ENCODE assay signal across 8 mouse cellular contexts in genomic region chr2:106649686-106650570, GRCm38 (mm10). TPM values are rescaled to one million over a fixed set of nuclear protein-coding genes. Genes with fewer than 3 reads are reported as not detected.
DNase-seq lines count a peak whose midpoint lies in the region; ATAC-seq lines count a peak whose summit lies in the region.

No protein-coding gene starts in this region.

- WGBS in forebrain, embryonic 10.5 days, result 8% methylated on average over 25 of the region's 25 CpGs
- WGBS in heart, embryonic 12.5 days, result 6% methylated on average over 25 of the region's 25 CpGs
- WGBS in kidney, embryonic 15.5 days, result 7% methylated on average over 25 of the region's 25 CpGs
- 6% methylated on average over 25 of the region's 25 CpGs for WGBS in limb, embryonic 13.5 days
- 4% methylated on average over 25 of the region's 25 CpGs for WGBS in midbrain, embryonic 13.5 days
- WGBS in stomach, embryonic 15.5 days, result 5% methylated on average over 25 of the region's 25 CpGs

- peak; percentile 27 for DNase-seq in thymus, postnatal 4 days
- DNase-seq in thymus, postnatal 25 days, result no peak
- DNase-seq in forebrain, embryonic 10.5 days (ENCODE audit: extremely low spot score, low spot score), result peak; percentile 89

- peak overlapping the region; percentile 50 for H3K4me3 ChIP-seq in forebrain, embryonic 10.5 days
- peak overlapping the region; percentile 51 for H3K4me3 ChIP-seq in heart, embryonic 12.5 days
- peak overlapping the region; percentile 43 for H3K4me3 ChIP-seq in kidney, embryonic 15.5 days (replicated peaks)
- peak overlapping the region; percentile 54 for H3K4me3 ChIP-seq in limb, embryonic 13.5 days
- H3K4me3 ChIP-seq in midbrain, embryonic 13.5 days (replicated peaks), result peak overlapping the region; percentile 41
- peak overlapping the region; percentile 46 for H3K4me3 ChIP-seq in stomach, embryonic 15.5 days (replicated peaks)

- H3K27ac ChIP-seq in forebrain, embryonic 10.5 days, result peak overlapping the region; percentile 84
- peak overlapping the region; percentile 85 for H3K27ac ChIP-seq in heart, embryonic 12.5 days (ENCODE audit: poor library complexity, severe bottlenecking)
- 0 out of 2 replicates have a peak overlapping the region, but pooled peaks have one; percentile 16 for H3K27ac ChIP-seq in kidney, embryonic 15.5 days
- H3K27ac ChIP-seq in limb, embryonic 13.5 days, result no peak overlapping the region
- H3K27ac ChIP-seq in midbrain, embryonic 13.5 days, result peak overlapping the region; percentile 90
- H3K27ac ChIP-seq in stomach, embryonic 15.5 days, result no peak overlapping the region

- ATAC-seq in heart, embryonic 12.5 days (ENCODE audit: insufficient number of reproducible peaks, low FRiP score), result peak; percentile 87
- ATAC-seq in kidney, embryonic 15.5 days (replicated peaks; ENCODE audit: low FRiP score), result peak; percentile 97
- ATAC-seq in limb, embryonic 13.5 days (ENCODE audit: low FRiP score, low read depth), result peak; percentile 93
- ATAC-seq in midbrain, embryonic 13.5 days, result peak; percentile 99
- ATAC-seq in stomach, embryonic 15.5 days (ENCODE audit: insufficient read depth, low FRiP score, low read depth), result peak; percentile 97

- H3K4me2 ChIP-seq in heart, embryonic 12.5 days, result peak overlapping the region; percentile 78
- peak overlapping the region; percentile 67 for H3K4me2 ChIP-seq in kidney, embryonic 15.5 days
- peak overlapping the region; percentile 69 for H3K4me2 ChIP-seq in limb, embryonic 13.5 days (replicated peaks)
- H3K4me2 ChIP-seq in midbrain, embryonic 13.5 days (replicated peaks), result peak overlapping the region; percentile 52
- H3K4me2 ChIP-seq in stomach, embryonic 15.5 days, result peak overlapping the region; percentile 66

- no peaks in the 10 kb centered on the region for H3K36me3 ChIP-seq in forebrain, embryonic 10.5 days (replicated peaks)
- no peaks in the 10 kb centered on the region for H3K36me3 ChIP-seq in heart, embryonic 12.5 days
- no peaks in the 10 kb centered on the region for H3K36me3 ChIP-seq in kidney, embryonic 15.5 days
- H3K36me3 ChIP-seq in limb, embryonic 13.5 days, result no peaks in the 10 kb centered on the region
- H3K36me3 ChIP-seq in midbrain, embryonic 13.5 days, result no peaks in the 10 kb centered on the region
- no peaks in the 10 kb centered on the region for H3K36me3 ChIP-seq in stomach, embryonic 15.5 days

- H3K27me3 ChIP-seq in forebrain, embryonic 10.5 days (ENCODE audit: poor library complexity, severe bottlenecking), result peaks cover 60% of the 10 kb centered on the region
- no peaks in the 10 kb centered on the region for H3K27me3 ChIP-seq in heart, embryonic 12.5 days (replicated peaks)
- H3K27me3 ChIP-seq in kidney, embryonic 15.5 days, result no peaks in the 10 kb centered on the region; the same call in 1 of the 2 replicates
- no peaks in the 10 kb centered on the region for H3K27me3 ChIP-seq in limb, embryonic 13.5 days
- H3K27me3 ChIP-seq in midbrain, embryonic 13.5 days, result no peaks in the 10 kb centered on the region
- no peaks in the 10 kb centered on the region for H3K27me3 ChIP-seq in stomach, embryonic 15.5 days (replicated peaks)

- H3K4me1 ChIP-seq in forebrain, embryonic 10.5 days, result peaks cover 16% of the 10 kb centered on the region
- H3K4me1 ChIP-seq in heart, embryonic 12.5 days (replicated peaks), result peaks cover 17% of the 10 kb centered on the region
- peaks cover 13% of the 10 kb centered on the region for H3K4me1 ChIP-seq in kidney, embryonic 15.5 days
- H3K4me1 ChIP-seq in limb, embryonic 13.5 days, result peaks cover 20% of the 10 kb centered on the region
- H3K4me1 ChIP-seq in midbrain, embryonic 13.5 days (replicated peaks), result peaks cover 18% of the 10 kb centered on the region
- no peaks in the 10 kb centered on the region for H3K4me1 ChIP-seq in stomach, embryonic 15.5 days

- H3K9ac ChIP-seq in heart, embryonic 12.5 days, result peak overlapping the region; percentile 73
- H3K9ac ChIP-seq in kidney, embryonic 15.5 days, result peak overlapping the region; percentile 27
- H3K9ac ChIP-seq in limb, embryonic 13.5 days, result peak overlapping the region; percentile 70
- peak overlapping the region; percentile 64 for H3K9ac ChIP-seq in midbrain, embryonic 13.5 days (replicated peaks)
- H3K9ac ChIP-seq in stomach, embryonic 15.5 days, result no peak overlapping the region

- no peaks in the 10 kb centered on the region for H3K9me3 ChIP-seq in forebrain, embryonic 10.5 days
- H3K9me3 ChIP-seq in heart, embryonic 12.5 days (replicated peaks), result no peaks in the 10 kb centered on the region
- H3K9me3 ChIP-seq in kidney, embryonic 15.5 days (replicated peaks), result no peaks in the 10 kb centered on the region
- H3K9me3 ChIP-seq in limb, embryonic 13.5 days, result no peaks in the 10 kb centered on the region
- no peaks in the 10 kb centered on the region for H3K9me3 ChIP-seq in midbrain, embryonic 13.5 days
- H3K9me3 ChIP-seq in stomach, embryonic 15.5 days, result no peaks in the 10 kb centered on the region

RNA-seq across cellular contexts. Expression of gene Mpped2, which starts 43.1 kb away (rescaled TPM):
- 41.6 and 48.8 TPM in 2 replicates for polyA plus RNA-seq in forebrain, embryonic 10.5 days (2016; fragmentation: Nextera tagmentation; extraction: Ambion mirVana)
- 114 and 117 TPM in 2 replicates for polyA plus RNA-seq in heart, embryonic 12.5 days (2016; fragmentation: Nextera tagmentation; extraction: Ambion mirVana)
- polyA plus RNA-seq in kidney, embryonic 15.5 days (2015; fragmentation: Nextera tagmentation; extraction: Ambion mirVana), result 29.5 and 30.0 TPM in 2 replicates
- 130 and 135 TPM in 2 replicates for polyA plus RNA-seq in limb, embryonic 13.5 days (2015; fragmentation: Nextera tagmentation; extraction: Ambion mirVana)
- polyA plus RNA-seq in midbrain, embryonic 13.5 days (2015; fragmentation: Nextera tagmentation; extraction: Ambion mirVana), result 126 and 157 TPM in 2 replicates
- polyA plus RNA-seq in stomach, embryonic 15.5 days (2015; fragmentation: Nextera tagmentation; extraction: Ambion mirVana), result 26.9 and 30.1 TPM in 2 replicates

Comparison
In these comparisons a context has a peak if more than half of its experiments do, and no peak if none do; other contexts are left out.
1. H3K27ac ChIP-seq: peak in forebrain, embryonic 10.5 days (single experiment), heart, embryonic 12.5 days (single experiment), kidney, embryonic 15.5 days (single experiment) and midbrain, embryonic 13.5 days (single experiment); none in limb, embryonic 13.5 days (single experiment) and stomach, embryonic 15.5 days (single experiment).
2. Peak in every context shown above with its lines, with median percentiles within 50 percentile points of each other: H3K4me3 ChIP-seq, ATAC-seq and H3K4me2 ChIP-seq.